Mouse (Mus musculus): ENCODE data around the gene Pip4k2a. TPM values are rescaled to one million over a fixed set of nuclear protein-coding genes. Genes with fewer than 3 reads are reported as not detected.
"Not testable (repeated sequence)": the region's sequence is repeated elsewhere in the genome, so short reads cannot be mapped to it uniquely, and the experiment has no call there.

Pip4k2a gene
- total RNA-seq, 2 experiments from 2014 or later = 35.5 to 37.2 TPM

DNA sequence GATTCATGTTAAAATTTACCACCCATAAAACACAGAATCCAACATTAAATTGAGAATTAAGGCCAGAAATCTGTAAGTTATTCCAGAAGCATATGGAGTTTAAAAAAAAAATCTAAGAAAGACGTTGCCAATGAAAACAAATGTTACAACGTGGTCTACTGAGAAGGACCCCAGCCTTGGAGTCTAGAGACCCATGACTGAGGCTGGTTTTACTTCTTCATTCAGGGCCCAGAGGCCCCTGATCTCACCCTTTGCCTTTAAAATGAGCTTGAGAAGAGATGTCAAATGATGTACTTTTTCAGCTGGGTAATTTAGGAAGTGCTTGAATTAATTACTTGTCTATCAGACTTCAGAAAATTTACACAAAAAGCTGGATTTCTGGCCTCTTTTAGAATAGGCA is 83.2 kb downstream of the Pip4k2a start:
- intact Hi-C loops (cut with DNase I) = loop anchor here (10.0 kb wide), 1 partner anchor 80 kb away; the partner anchor contains the start of genes 4930426L09Rik and Pip4k2a
- DNase-seq (ENCODE audit: extremely low spot score in 1 of 2, low spot score in 2 of 2) = no peak

DNA sequence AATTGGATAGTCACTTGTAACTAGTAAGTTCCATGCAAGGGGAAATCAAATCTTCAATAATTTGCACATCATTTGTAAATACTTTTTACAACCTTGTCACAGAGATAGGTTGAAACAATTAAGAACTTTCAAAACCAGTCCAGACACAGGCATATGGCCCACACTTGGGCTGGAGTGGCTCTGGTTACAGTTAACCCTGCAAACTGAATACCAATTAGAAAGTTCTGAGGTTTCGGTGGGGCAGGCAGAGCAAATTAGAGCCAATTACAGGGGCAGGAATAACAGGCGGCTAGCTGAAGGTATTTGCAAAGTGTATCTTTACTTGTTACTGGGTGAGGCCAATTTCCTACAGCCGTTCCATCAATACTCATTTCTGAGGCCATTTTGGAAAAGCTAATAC is 84.3 kb downstream of the Pip4k2a start:
- no peak for DNase-seq (ENCODE audit: extremely low spot score in 1 of 2, low spot score in 2 of 2)
- intact Hi-C loops (cut with DNase I) = loop anchor here (10.0 kb wide), 1 partner anchor 81 kb away; the partner anchor contains the start of genes 4930426L09Rik and Pip4k2a

DNA sequence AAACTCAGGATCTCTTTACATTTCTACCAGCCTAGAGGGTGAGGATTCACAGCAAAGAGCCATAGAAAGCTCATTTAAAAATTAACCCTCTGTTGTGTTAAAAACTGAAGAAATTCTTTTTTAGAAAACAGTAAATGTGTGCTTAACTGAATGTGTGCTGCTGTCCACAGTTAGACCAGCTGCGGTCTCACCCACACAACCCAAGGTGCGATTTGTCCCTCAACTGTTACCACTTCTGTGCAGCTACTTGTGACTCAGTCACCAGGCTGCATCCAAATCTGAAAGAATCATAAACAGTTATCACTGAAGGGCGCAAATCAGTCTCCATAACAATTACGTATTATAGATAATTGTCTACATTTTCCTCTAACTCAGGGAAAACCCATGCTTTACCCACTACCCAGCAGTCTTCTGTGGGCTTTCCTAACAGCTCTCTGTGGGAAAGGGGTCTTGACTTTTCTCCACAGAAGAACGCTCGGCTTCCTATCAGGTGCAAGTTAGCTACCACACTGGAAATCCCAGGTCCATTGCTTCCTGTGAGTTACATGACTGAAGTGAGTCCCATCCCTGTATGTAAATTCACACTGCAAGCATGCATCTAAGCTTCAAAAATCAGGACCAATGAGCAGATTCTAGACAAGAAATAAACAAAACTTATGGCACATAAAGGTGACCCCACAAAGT is 86.5 kb downstream of the Pip4k2a start:
- intact Hi-C loops (cut with DNase I) = loop anchor here (10.0 kb wide), 1 partner anchor 83 kb away; the partner anchor contains the start of genes 4930426L09Rik and Pip4k2a
- no peak for DNase-seq (ENCODE audit: extremely low spot score in 1 of 2, low spot score in 2 of 2)

DNA sequence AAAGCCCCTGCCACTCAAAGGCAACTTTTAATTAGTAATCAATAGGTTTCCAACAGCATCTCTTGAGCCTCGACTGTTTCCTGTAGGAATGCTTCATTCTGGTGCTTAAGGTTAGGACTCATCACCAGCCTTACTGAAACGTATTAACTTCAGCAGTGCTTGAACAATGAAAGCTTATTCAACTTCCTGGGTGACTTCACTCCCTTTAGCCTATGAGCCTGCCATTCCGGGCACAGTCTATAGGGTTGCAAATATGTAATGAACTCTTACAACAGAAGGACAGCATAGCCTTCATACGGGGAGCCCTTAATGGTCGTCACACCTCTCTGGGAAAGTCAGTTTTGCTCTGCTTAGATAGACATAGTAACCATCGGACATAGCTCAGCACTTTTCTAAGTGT is 87.7 kb downstream of the Pip4k2a start:
- DNase-seq (ENCODE audit: extremely low spot score in 1 of 2, low spot score in 2 of 2) = no peak
- intact Hi-C loops (cut with DNase I) = loop anchor here (10.0 kb wide), 1 partner anchor 85 kb away; the partner anchor contains the start of genes 4930426L09Rik and Pip4k2a

DNA sequence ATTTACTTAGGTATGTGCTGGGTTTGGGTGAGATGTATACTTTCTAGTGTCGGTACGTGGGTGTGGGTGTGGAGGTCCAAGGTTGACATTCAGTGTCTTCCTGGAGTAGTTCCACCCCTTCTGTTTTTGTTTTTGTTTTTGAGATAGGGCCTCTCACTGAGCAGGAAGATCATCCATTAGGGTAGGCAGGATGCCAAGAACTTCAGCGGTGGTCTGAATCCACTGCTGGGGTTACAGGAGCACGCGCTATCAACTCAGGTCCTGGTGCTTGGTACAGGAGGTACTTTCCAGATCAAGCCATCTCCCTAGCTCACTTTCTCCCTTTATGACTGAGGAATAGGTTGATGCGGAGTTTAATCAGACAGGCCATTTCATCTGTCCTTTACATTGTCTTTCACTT is 88.2 kb downstream of the Pip4k2a start:
- DNase-seq (ENCODE audit: extremely low spot score in 1 of 2, low spot score in 2 of 2) = no peak
- intact Hi-C loops (cut with DNase I) = loop anchor here (10.0 kb wide), 1 partner anchor 85 kb away; the partner anchor contains the start of genes 4930426L09Rik and Pip4k2a

DNA sequence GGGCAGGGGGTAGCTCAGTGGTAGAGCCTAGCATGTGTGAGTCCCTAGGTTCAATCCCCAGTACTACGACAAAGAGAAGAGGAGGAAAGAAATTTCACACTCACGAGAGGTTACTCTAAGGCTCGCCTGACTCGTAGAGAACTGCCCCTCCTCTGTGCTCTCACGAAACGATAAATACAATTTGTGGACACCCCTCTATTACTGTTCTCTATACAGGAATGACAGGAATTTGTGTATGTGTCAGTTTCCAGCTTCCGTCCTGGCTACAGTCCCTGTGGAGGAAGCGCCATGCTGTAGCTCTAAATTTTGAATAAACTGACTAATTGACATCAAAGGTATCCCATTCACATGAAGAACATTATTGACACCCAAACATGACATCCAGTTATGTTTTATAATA is 90.7 kb downstream of the Pip4k2a start:
- no peak for DNase-seq (ENCODE audit: extremely low spot score in 1 of 2, low spot score in 2 of 2)
- intact Hi-C loops (cut with DNase I) = no loop called here

DNA sequence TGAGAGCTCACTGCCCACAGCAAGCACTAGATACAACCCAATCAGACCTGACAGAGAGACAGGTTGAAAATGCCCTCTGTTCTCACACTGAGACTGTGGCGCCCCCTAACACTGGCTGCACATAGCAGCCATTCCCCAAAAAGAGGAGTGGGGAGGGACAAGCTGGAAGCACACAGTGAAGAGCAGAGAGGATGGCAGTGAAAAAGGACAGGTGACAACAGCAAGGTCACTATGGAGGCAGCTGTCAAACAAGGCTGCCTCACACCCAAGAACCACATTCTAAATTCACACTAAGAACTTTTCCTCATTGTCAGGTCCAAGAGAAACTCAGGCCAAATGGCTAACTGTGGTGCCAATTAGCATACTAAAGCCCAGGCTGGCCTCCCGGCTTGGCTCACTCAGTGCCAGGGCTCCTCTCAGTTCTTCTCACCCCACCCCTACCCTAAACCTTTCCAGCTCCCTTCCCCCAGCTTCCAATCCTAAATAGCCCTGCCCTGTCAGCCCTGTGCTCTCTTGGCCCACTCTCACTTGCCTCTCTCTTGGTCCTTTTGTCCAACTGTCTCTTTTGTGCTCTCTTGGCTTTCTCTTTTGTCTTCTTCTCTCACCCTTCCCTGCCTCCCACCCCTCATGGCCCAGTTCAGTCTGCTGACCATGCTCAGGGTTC is 91.4 kb downstream of the Pip4k2a start:
- DNase-seq (ENCODE audit: extremely low spot score in 1 of 2, low spot score in 2 of 2) = peak in 1 of 2 experiments; percentile 36
- intact Hi-C loops (cut with DNase I) = no loop called here

DNA sequence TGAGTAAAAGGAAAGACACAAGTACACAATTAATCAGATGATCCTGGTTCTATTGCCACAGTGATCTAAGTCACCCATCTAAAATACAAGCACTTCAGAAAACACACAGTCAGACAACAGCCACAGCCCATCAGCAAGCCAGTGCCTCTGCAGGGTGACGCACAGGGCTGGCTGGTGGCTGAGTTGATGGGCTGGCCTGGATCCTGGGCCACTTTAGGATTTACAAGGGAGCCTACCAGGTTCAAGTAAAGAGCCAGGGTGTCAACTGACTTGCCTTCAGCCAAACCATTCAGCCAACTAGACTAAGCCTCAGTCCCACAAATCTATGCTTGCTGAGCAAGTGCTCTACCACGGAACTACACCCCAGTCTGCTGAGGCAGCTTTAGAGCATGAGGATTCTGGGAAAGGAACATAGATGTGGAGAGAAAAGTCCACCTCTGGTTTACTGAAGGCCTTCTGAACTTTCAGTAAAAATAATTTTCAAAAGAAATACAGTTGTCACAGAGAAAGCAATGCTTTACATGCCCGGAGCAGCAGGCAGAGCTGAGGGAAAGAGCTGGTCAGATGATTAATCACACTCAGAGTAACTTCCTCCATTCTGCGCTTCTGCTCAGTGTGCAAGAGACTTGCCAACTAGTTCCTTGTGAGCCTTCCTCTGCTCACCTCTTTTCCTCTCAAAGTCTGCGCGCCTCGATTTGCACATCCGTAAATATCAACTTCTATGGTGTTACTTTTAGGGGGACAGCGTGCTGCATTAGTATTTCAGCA is 94.4 kb downstream of the Pip4k2a start:
- intact Hi-C loops (cut with DNase I) = no loop called here

DNA sequence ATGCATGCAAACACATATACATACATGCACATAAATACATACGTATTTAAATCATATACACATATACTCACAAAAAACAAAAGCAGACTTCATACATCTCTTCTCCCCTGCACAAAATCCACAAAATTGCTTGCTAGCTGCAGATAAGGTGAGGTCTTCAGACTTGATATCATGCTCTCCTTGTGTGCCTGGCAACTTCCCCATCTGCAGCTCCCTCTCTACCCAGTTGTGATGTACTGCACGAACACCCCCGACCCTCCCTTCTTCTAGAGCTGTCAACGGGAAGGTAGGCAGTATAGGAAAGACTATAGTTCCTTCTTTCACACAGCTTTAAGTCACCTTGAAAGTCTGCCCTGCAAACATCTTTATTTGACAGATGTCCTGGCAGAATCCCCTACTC is 96.8 kb downstream of the Pip4k2a start:
- no peak for DNase-seq (ENCODE audit: extremely low spot score in 1 of 2, low spot score in 2 of 2)
- intact Hi-C loops (cut with DNase I) = no loop called here

More for the DNA sequence above, 94.4 kb downstream of the Pip4k2a start:
- DNase-seq (ENCODE audit: extremely low spot score in 1 of 2, low spot score in 2 of 2) = no peak

DNA sequence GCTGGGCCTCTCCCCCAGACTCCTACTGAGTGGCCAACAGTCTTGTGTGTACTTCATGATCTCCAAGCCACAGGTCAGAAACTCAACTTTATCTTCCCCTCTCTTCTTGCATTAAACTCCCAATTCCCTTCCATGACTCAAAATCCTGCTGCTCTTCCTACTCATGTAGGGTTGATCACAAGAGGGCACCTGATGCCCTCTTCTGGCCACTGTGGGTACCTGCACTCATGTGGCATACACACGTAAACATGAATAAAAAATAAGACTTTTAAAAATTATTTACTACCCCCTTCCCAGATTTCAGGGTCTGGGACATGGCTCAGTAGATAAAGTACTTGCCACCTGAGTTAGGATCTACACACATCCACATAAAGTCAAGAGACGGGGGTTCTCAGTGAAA is 97.3 kb downstream of the Pip4k2a start:
- intact Hi-C loops (cut with DNase I) = no loop called here
- DNase-seq (ENCODE audit: extremely low spot score in 1 of 2, low spot score in 2 of 2) = no peak

DNA sequence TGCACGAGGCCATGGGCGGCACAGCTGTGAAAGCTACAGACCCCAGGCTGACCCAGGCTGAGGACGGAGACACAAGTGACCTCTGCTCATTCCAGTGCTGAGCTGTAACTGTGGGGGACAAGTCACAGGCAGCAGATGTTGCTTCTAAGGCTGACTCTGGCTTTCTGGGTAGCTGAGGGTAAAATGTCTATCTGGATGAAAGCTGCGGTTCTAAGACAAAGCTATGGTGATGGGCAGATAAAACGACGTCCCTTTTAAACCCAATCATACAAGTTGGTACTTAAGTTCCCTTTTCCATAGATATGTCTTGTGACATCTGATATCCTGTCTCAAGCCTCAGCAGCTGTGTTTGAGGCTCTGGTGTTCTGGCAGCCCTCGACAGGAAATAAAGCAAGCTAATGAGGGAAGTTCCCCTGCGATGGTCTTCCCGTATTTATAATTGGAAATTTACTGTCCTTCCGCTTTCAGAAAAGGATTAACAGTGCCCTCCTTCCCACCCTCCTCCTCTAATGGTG is 100.1 kb downstream of the Pip4k2a start:
- intact Hi-C loops (cut with DNase I) = no loop called here
- DNase-seq (ENCODE audit: extremely low spot score in 1 of 2, low spot score in 2 of 2) = no peak

DNA sequence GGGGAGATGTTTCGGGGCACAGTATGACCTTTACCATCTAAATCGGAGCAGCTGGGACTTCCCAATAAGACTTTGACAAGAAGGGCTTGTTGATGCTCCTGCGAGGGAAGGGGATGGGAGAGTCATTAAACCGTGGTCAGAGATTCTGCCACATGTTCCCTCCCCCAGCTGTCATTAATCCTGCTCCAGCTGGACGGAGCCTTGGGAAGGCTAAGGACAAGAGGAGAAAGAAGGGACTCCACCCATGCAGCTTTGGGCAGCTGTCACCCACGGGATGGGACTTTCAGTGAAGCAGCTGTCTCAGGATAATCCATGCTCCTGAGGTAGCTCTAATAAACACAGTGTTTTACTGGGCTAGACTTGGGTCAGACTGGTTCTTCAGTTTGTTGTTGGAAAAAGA is 101.9 kb downstream of the Pip4k2a start:
- DNase-seq (ENCODE audit: extremely low spot score in 1 of 2, low spot score in 2 of 2) = no peak
- intact Hi-C loops (cut with DNase I) = no loop called here

DNA sequence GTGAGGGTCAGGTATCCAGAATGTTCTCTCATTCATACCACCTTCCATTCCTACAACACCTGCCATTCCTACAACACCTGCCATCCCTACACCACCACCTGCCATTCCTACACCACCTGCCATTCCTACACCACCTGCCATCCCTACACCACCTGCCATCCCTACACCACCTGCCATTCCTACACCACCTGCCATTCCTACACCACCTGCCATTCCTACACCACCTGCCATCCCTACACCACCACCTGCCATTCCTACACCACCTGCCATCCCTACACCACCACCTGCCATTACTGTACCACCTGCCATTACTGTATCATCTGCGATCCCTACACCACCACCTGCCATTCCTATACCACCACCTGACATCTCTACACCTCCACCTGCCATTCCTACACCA is 104.6 kb downstream of the Pip4k2a start:
- DNase-seq (ENCODE audit: extremely low spot score in 1 of 2, low spot score in 2 of 2); intact Hi-C loops (cut with DNase I): not testable (repeated sequence)

DNA sequence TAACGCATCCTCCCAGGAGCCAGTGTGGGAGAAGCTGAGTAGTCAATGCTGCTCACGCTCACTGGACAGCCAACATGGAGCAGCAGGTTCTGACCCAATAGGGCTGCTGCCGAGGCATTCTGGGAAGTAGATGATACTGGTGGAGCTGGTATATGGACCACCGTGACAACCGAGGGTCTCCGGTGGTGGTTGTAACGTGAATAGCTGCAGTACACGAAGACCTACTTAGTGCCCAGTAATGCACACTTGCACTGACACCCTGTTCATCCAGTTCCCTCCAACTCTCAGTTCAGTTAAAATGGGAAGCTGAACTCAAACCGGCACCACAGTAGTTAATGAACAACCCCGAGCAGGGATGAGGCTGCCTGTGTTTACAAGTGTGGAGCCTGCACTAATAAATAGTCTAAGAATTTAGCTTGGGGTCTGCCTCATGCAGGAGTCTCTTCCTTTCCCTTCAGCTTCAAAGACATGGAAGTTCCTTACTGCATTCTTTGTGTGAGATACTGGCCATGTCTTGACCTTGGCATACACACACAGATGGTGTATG is 105.9 kb downstream of the Pip4k2a start:
- DNase-seq (ENCODE audit: extremely low spot score in 1 of 2, low spot score in 2 of 2) = no peak
- intact Hi-C loops (cut with DNase I) = no loop called here

DNA sequence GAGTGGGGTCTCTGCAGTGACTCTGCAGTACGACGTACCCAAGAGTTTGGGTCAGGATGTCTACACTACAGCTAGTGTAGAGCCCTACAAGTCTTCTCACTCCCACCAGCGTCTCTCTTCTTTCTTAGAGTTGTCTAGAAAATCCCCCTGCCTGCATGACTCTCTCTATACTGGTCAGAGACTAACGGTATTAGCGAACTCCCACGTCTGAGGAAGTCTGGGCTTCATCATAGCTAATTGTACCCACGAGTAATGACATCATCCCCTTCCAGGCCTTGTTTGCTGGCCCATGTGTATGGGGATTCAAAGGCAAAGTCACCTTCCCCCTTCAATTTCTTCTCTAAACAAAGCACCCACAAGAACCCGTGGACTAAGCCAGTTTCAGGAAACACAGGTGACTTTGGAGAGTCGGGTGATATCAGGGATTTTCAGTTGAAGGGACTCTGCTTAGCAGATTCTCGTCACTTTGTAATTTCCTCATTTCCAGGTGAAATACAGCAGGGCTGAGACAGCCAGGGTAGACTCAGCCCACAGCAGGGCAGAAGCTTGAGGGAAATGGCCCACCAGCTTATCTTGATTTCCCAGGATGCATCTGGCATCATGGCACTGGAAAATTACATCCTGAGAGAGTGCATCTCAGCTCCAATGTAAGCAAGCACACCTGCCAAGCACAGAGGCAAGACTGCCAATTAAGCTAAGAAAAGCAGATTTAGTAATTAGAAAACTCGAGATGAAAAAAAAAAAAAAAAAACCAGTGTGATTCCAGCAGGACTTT is 107.5 kb downstream of the Pip4k2a start:
- DNase-seq (ENCODE audit: extremely low spot score in 1 of 2, low spot score in 2 of 2) = no peak
- intact Hi-C loops (cut with DNase I) = no loop called here

DNA sequence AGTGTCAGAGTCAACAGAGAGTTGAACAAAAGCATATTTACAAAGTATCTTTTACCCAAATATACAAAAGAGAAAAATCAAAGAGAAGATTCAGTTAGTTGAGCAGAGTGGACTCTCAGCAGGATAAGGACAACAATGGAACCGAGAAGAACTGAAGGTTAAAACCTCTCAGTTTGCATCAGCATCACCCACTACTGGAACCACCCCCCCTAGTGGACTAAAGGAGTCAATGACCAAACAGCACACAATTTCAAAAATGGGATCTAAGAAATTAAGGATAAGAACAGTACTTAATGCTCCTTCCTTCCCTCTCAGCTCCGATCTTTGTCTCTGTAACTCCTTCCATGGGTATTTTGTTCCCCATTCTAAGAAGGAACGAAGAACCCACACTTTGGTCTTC is 113.6 kb downstream of the Pip4k2a start:
- intact Hi-C loops (cut with DNase I) = no loop called here
- DNase-seq (ENCODE audit: extremely low spot score in 1 of 2, low spot score in 2 of 2) = no peak

DNA sequence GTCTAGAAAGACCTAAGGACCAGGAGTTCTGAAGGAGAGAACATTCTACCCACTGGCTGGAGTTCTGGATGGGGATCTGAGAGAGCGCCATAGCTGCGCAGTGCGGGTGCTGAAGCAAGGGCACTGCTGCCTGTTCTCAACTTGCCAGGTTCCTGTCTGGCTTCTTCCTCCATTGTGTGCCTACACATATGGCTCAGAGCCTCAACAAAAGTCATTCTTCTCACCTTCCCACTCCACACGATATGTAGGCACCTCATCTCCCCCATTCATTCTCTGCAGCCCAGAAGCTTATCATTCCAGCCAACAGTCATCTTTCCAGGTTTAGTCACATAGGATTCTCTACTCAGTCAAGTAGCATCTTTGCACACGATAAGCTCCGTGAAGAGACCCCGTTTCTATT is 123.3 kb downstream of the Pip4k2a start:
- intact Hi-C loops (cut with DNase I) = loop anchor here (5.0 kb wide), 2 partner anchors 403 to 468 kb away; no protein-coding TSS in a partner anchor
- DNase-seq (ENCODE audit: extremely low spot score in 1 of 2, low spot score in 2 of 2) = no peak

DNA sequence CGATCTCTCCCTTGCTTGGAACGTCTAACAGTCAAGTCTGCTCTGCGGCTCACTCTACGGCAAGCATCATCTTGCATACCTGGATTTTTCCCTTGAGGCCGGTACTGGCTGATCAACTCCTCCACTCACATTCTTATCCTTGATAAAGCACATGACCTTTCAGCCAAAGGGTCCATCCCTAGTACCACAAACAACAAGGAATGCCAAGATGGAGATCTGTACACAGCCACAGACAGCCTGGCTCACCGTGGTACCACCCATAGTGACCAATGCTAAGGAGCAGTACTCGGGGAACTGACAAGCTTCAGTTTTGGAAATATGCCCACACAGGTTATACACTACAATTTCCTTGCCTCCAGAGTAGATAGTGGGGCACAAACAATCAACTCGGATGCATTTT is 123.9 kb downstream of the Pip4k2a start:
- intact Hi-C loops (cut with DNase I) = loop anchor here (5.0 kb wide), 2 partner anchors 403 to 468 kb away; no protein-coding TSS in a partner anchor
- DNase-seq (ENCODE audit: extremely low spot score in 1 of 2, low spot score in 2 of 2) = no peak
